Mouse (Mus musculus) heart, embryonic 12.5 days (tissue): ENCODE data around the gene Papss1. TPM values are rescaled to one million over a fixed set of nuclear protein-coding genes. Genes with fewer than 3 reads are reported as not detected.

Source experiments
- ATAC-seq: fragments of 200-750 bp; cut with Nextera tagmentation; 2 replicates; pipeline ENCODE4 v1.8.0; 2017; ENCODE audit warnings: moderate TSS enrichment, moderate library complexity; ENCODE audit not compliant: insufficient number of reproducible peaks, low FRiP score
- H3K27ac ChIP-seq: fragments of 300-500 bp; sonication (generic); 2 replicates; pipeline ENCODE4 v1.5.1; 2016; ENCODE audit warnings: mild to moderate bottlenecking, moderate library complexity; ENCODE audit not compliant: poor library complexity, severe bottlenecking
- H3K27me3 ChIP-seq: fragments of 300-500 bp; sonication (generic); replicated peaks from 2 replicates; pipeline ENCODE4 v1.6.1; 2016; ENCODE audit warnings: mild to moderate bottlenecking, moderate library complexity
- H3K36me3 ChIP-seq: fragments of 300-500 bp; sonication (generic); 2 replicates; pipeline ENCODE4 v1.6.1; 2016; ENCODE audit warnings: mild to moderate bottlenecking, moderate library complexity
- H3K4me1 ChIP-seq: fragments of 300-500 bp; sonication (generic); replicated peaks from 2 replicates; pipeline ENCODE4 v1.6.1; 2016; ENCODE audit warnings: mild to moderate bottlenecking
- H3K4me2 ChIP-seq: fragments of 300-500 bp; sonication (generic); 2 replicates; pipeline ENCODE4 v1.6.1; 2016; ENCODE audit warnings: mild to moderate bottlenecking, moderate library complexity
- H3K4me3 ChIP-seq: fragments of 300-500 bp; sonication (generic); 2 replicates; pipeline ENCODE4 v1.5.1; 2016; ENCODE audit warnings: mild to moderate bottlenecking
- H3K9ac ChIP-seq: fragments of 300-500 bp; sonication (generic); 2 replicates; pipeline ENCODE4 v1.6.1; 2016; ENCODE audit warnings: mild to moderate bottlenecking, moderate library complexity
- H3K9me3 ChIP-seq: fragments of 300-500 bp; sonication (generic); replicated peaks from 2 replicates; pipeline ENCODE4 v1.6.1; 2016; ENCODE audit warnings: mild to moderate bottlenecking, moderate library complexity
- WGBS: fragments of 180-500 bp; shearing (Covaris S2); methylation state at CpG from one replicate; pipeline ENCODE4 v1.1.7; 2016; 5-methylcytosine and 5-hydroxymethylcytosine counted together
- polyA plus RNA-seq: library from polyadenylated mRNA; unstranded; fragments of >200 nt; fragmentation: Nextera tagmentation; extraction: Ambion mirVana; gene quantifications from 2 replicates; pipeline ENCODE4 v1.2.1, GENCODE M21; 2016

Papss1 gene
- polyA plus RNA-seq, 1 experiment from 2014 or later, result 41.0 TPM

GRCm38 (mm10) chr3:131550046-131550445, 14.5 kb upstream of the Papss1 start:
- H3K36me3 ChIP-seq, result no peaks in the 10 kb centered on the region
- WGBS, result 72% methylated on average over 4 of the region's 4 CpGs
- H3K4me3 ChIP-seq, result no peak overlapping the region
- no peak overlapping the region for H3K27ac ChIP-seq
- H3K9ac ChIP-seq, result no peak overlapping the region
- H3K4me1 ChIP-seq, result no peaks in the 10 kb centered on the region
- no peaks in the 10 kb centered on the region for H3K9me3 ChIP-seq
- no peak for ATAC-seq
- no peak overlapping the region for H3K4me2 ChIP-seq
- peaks cover 4% of the 10 kb centered on the region; the same call in 1 of the 2 replicates for H3K27me3 ChIP-seq

DNA sequence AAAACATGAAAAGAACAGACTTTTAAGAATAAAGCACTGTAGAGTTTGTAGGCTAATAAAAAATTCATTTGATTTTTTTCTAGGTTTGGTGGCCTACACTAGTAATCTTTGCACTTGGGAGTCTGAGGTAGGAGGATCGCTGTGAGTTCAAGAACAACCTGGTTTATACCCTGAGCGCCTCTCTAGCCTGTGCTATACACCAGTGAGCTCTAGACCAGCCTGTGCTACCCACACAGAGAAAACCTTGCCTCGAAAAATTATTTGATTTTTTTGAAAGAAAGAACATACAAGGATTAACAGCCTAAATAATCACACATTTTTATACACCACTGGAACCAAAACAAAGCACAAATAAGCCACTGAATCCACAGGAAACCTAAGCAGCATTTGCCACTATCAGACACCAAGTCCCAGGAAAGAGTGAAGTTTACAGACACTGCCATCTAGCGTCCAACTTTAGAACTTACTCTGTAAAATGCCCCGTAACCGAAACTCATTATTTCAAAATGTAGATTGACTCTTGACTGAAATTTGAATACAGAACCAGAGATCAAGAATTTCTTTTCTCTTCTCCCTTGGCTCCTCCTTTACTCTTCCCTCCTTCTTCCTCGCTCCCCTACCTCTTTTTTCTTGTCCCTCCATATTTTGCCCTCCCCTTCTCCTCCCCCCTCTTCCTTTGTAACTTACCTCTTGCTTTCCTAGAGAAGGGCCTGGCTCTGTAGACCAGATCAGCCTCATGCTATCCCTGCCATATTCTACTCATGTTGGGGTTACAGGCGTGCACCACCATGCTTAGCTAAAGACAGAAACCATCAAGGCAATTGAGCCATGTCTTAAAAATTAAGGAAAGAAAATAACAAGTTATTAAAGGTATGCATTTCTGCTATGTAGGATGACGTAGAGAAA, 12.0 kb upstream of the Papss1 start:
- peaks cover 4% of the 10 kb centered on the region; the same call in 1 of the 2 replicates for H3K27me3 ChIP-seq
- no peak overlapping the region for H3K27ac ChIP-seq
- H3K9me3 ChIP-seq, result no peaks in the 10 kb centered on the region; the same call in 1 of the 2 replicates
- no peak overlapping the region for H3K9ac ChIP-seq
- 0 out of 2 replicates have a peak overlapping the region, but pooled peaks have one; percentile 21 for H3K4me2 ChIP-seq
- H3K4me3 ChIP-seq, result no peak overlapping the region
- no peaks in the 10 kb centered on the region for H3K4me1 ChIP-seq
- 38% methylated on average over 9 of the region's 9 CpGs for WGBS
- no peak for ATAC-seq
- H3K36me3 ChIP-seq, result no peaks in the 10 kb centered on the region

DNA sequence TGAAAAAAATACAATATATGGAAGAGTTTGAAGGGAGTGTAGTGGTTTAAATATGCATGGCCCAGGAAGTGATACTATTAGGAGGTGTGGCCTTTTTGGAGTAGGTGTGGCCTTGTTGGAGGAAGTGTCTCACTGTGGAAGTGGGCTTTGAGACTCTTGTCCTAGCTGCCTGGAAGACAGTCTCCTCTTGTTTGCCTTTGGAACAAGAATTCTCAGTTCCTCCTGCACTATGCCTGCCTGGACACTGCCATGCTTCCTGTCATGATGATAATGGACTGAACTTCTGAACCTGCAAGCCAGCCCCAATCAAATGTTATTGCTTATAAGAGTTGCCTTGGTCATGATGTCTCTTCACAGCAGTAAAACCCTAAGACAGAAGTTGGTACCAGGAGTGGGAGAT, 8.8 kb upstream of the Papss1 start:
- H3K9ac ChIP-seq, result no peak overlapping the region
- peaks cover 4% of the 10 kb centered on the region; the same call in 1 of the 2 replicates for H3K27me3 ChIP-seq
- no peak overlapping the region for H3K4me2 ChIP-seq
- no peak overlapping the region for H3K4me3 ChIP-seq
- H3K4me1 ChIP-seq, result no peaks in the 10 kb centered on the region
- no peaks in the 10 kb centered on the region; the same call in 1 of the 2 replicates for H3K9me3 ChIP-seq
- no peaks in the 10 kb centered on the region for H3K36me3 ChIP-seq
- ATAC-seq, result no peak
- H3K27ac ChIP-seq, result no peak overlapping the region

DNA sequence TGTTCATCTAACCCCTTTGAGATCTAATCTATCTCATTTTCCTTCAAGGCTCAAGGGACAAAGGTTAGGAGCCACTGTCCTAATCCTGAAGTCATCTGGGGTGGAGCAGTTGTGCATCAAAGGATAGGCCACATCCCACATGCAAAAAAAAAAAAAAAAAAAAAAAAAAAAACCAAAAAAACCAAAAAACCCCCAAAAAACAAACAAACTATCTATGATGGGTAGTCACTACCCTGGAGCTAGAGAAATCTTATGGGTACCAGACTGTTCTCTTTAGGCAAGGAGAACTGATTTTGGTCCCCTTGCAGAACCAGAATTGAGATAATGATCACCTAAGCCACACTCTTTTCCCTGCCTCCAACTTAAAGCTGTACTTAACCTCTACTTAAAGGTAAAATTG, 3.0 kb upstream of the Papss1 start:
- ATAC-seq, result no peak
- no peak overlapping the region for H3K27ac ChIP-seq
- H3K36me3 ChIP-seq, result no peaks in the 10 kb centered on the region
- no peak overlapping the region for H3K9ac ChIP-seq
- H3K27me3 ChIP-seq, result no peaks in the 10 kb centered on the region
- peaks cover 15% of the 10 kb centered on the region for H3K4me1 ChIP-seq
- no peaks in the 10 kb centered on the region for H3K9me3 ChIP-seq
- no peak overlapping the region for H3K4me2 ChIP-seq
- H3K4me3 ChIP-seq, result no peak overlapping the region

- no peak for ATAC-seq
- Histone ChIP-seq H3K27ac (peak overlapping the region; percentile 85), H3K4me1 (peaks cover 15% of the 10 kb centered on the region), H3K4me3 (peak overlapping the region; percentile 65), H3K27me3 (no peaks in the 10 kb centered on the region), H3K36me3 (no peaks in the 10 kb centered on the region), H3K4me2 (peak overlapping the region; percentile 71), H3K9ac (peak overlapping the region; percentile 71), H3K9me3 (no peaks in the 10 kb centered on the region)
- WGBS, result 4% methylated on average over 9 of the region's 9 CpGs
Observed at GRCm38 (mm10) chr3:131565257-131565610, 666 bp downstream of the Papss1 start.

DNA sequence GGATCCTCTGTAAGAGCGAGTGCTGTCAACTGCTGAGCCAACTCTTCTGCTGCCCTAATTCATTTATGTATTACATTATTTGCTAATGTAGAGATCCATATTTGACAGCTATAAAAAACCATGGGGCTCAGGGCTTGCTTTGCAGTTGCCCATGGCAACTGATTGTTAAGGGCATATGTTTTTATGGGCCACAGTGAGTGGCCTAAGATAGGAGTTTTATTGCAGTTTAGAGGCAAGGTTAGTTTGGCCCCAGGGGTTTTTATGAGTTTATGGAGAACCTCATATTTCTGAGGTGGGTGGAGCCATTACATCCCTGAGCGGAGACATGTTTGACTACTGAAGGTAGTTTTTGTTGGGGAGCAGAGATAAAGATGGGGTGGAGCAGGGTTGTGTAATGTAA, 1.7 kb downstream of the Papss1 start:
- 88% methylated on average over 2 of the region's 2 CpGs for WGBS
- ATAC-seq, result no peak
- Histone ChIP-seq H3K27me3 (no peaks in the 10 kb centered on the region), H3K9me3 (no peaks in the 10 kb centered on the region), H3K36me3 (no peaks in the 10 kb centered on the region), H3K27ac (no peak overlapping the region), H3K4me1 (peaks cover 15% of the 10 kb centered on the region), H3K4me3 (no peak overlapping the region), H3K4me2 (peak overlapping the region; percentile 71), H3K9ac (no peak overlapping the region)

DNA sequence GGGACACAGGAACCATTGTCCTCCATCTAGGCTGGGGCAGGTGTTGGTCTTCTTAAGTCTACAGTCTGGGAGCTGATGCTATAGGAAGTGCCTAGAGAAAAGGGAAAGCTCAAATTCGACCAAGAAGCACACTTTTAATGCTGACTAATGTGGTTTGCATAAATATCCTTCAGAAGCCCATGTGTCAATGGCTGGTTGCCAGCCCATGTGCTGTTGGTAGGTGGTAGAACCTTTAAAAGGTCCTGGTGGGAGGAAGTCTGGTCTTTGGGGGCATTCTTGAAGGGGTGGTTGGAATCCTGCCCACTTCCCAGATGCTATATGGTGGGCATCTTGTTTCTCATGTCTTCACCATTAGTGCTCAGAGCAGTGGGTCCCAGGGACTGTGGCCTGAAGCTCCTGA, 5.9 kb downstream of the Papss1 start:
- H3K27ac ChIP-seq, result no peak overlapping the region
- WGBS, result 44% methylated on average over 1 of the region's 1 CpGs
- H3K9me3 ChIP-seq, result no peaks in the 10 kb centered on the region
- H3K27me3 ChIP-seq, result no peaks in the 10 kb centered on the region
- H3K4me3 ChIP-seq, result no peak overlapping the region
- H3K4me2 ChIP-seq, result no peak overlapping the region
- H3K4me1 ChIP-seq, result peaks cover 10% of the 10 kb centered on the region
- no peak for ATAC-seq
- H3K36me3 ChIP-seq, result no peaks in the 10 kb centered on the region
- H3K9ac ChIP-seq, result no peak overlapping the region

DNA sequence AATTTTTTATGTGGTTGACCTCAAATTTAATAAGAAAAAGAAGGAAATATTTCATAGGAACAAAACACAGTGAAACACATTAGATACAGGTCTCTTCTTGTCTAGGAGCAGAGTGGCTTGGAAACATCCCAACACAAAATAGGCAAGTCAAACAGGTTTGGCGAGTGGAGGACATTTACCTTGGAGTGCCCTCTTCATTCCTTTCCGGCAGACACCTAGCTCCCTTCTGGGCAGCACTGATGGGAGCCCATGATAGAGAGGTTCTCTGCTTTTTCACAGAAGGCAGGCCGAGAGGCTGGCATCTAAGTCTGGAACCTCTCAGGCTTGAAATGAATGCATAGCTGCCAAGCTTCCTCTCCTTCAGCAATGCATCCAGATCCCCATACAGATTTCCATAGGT, 9.0 kb downstream of the Papss1 start:
- Histone ChIP-seq H3K27me3 (no peaks in the 10 kb centered on the region), H3K27ac (no peak overlapping the region), H3K4me1 (no peaks in the 10 kb centered on the region), H3K36me3 (no peaks in the 10 kb centered on the region; the same call in 1 of the 2 replicates), H3K9me3 (no peaks in the 10 kb centered on the region), H3K4me3 (no peak overlapping the region), H3K4me2 (no peak overlapping the region), H3K9ac (no peak overlapping the region)
- no peak for ATAC-seq
- 81% methylated on average over 3 of the region's 3 CpGs for WGBS

DNA sequence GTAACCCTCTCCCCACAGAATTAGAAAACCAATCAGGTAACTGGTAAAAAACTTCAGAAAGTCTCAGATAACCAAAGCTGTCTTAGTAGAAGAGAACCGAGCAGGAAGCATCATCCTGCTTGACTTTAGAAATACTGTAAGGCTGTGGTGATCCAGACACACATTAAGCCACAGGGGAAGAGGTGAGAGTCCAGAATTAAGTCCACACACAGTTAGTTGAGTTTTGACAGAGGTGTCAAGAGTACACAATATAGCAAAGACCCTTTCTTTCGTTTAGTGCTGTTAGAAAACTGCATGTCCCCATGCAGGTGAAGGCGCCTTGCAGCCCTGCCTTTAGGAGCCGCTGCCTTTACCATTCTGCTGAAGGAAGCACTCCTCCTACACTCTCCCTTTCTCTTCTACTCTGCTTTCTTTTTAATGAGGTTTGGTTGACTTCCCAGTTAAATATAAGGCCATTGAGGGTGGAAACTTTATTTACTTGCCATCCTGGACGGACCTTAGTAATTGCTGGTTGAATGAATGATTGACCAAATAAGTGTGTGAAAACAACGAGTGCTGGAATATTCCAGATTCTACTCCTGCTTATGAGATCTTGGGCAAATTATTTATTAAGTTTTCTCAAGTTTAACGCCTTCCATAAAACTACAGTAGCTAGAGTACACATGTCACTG, 14.0 kb downstream of the Papss1 start:
- no peak for ATAC-seq
- WGBS, result 88% methylated on average over 7 of the region's 7 CpGs
- no peak overlapping the region for H3K27ac ChIP-seq
- H3K9ac ChIP-seq, result no peak overlapping the region
- no peaks in the 10 kb centered on the region for H3K9me3 ChIP-seq
- H3K4me1 ChIP-seq, result no peaks in the 10 kb centered on the region
- H3K4me2 ChIP-seq, result no peak overlapping the region
- no peak overlapping the region for H3K4me3 ChIP-seq
- no peaks in the 10 kb centered on the region for H3K27me3 ChIP-seq
- H3K36me3 ChIP-seq, result peaks cover 36% of the 10 kb centered on the region

GRCm38 (mm10) chr3:131580040-131580439, 15.5 kb downstream of the Papss1 start:
- no peak overlapping the region for H3K27ac ChIP-seq
- 92% methylated on average over 4 of the region's 4 CpGs for WGBS
- no peak for ATAC-seq

DNA sequence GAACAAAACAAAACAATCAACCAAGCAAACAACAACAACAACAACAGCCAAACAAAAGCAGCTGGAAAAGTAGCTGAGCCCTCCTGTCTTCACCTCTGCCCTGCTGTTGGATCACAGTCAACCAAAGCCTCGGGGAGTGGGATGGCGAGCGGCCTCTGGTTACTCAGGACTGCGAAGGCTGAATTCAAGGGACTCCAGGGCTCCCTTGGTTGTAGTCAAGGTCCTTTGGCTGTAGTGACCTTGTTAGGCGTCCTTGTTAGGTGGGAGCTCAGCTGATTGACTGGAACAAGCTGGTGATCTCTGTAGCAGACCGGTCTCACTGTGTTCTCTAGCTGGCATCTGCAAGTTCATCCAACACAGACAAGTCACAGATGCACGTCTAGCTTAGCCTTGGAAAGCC, 16.5 kb downstream of the Papss1 start:
- no peaks in the 10 kb centered on the region for H3K9me3 ChIP-seq
- H3K36me3 ChIP-seq, result peaks cover 55% of the 10 kb centered on the region
- whole genome bisulfite sequencing, result 82% methylated on average over 7 of the region's 7 CpGs
- no peak overlapping the region for H3K27ac ChIP-seq
- no peaks in the 10 kb centered on the region for H3K27me3 ChIP-seq
- no peaks in the 10 kb centered on the region for H3K4me1 ChIP-seq
- no peak overlapping the region for H3K4me2 ChIP-seq
- no peak overlapping the region for H3K9ac ChIP-seq
- ATAC-seq, result no peak
- H3K4me3 ChIP-seq, result no peak overlapping the region

More at GRCm38 (mm10) chr3:131580040-131580439, 15.5 kb downstream of the Papss1 start:
- H3K9me3 ChIP-seq, result no peaks in the 10 kb centered on the region
- H3K4me2 ChIP-seq, result no peak overlapping the region
- no peak overlapping the region for H3K9ac ChIP-seq
- H3K4me3 ChIP-seq, result no peak overlapping the region
- H3K36me3 ChIP-seq, result peaks cover 49% of the 10 kb centered on the region
- H3K27me3 ChIP-seq, result no peaks in the 10 kb centered on the region
- no peaks in the 10 kb centered on the region for H3K4me1 ChIP-seq
